Mouse (Mus musculus) cerebellum, adult 11 months (tissue): ENCODE data around the gene Krtap20-2.
"Not testable (repeated sequence)": the region's sequence is repeated elsewhere in the genome, so short reads cannot be mapped to it uniquely, and the experiment has no call there.

ENCODE experiments used
- DNase-seq: peaks from one replicate; pipeline ENCODE4 v3.0.0; 2022

The Krtap20-2 gene

DNA sequence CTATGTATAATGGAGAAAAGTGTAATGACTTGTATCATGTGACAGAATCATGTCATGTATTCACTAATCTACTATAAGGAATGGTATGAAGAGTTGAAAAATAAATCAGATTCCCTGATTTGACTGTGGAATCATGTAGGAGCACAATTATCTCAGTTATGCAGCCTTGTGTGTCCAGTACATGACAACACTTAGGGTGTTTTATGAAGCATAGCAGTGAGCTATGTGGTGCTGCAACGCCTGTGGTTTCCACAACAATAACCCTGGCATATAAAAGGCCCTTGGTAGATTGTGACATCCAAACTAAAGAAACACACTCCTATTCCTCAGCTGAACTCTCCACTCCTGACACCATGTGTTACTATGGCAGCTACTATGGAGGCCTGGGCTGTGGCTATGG lies at the start of gene Krtap20-2:
Gene Krtap20-2, plus strand, starts transcription at position 301 of the 400 bp plus-strand sequence.
- DNase-seq, result no peak

DNA sequence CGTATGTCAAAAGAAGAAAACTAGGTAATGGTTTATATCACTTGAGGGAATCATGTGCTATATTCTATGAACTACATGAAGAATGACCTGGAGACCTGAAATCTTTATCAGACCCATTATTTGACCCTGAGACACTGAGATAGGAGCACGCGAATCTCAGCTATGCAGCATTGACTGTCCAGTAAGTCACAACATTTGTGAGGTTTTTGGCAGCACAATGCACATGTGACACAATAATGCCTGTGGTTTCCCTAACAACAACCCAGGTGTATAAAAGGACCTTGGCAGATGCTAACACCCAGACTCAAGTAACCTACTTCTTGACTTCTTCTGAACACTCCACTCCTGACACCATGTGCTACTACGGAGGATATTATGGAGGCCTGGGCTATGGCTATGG lies 48.0 kb upstream of the Krtap20-2 start, which contains the start of gene Gm9789:
Gene Gm9789, plus strand, starts transcription at position 301 of the 400 bp plus-strand sequence.
- no peak for DNase-seq

DNA sequence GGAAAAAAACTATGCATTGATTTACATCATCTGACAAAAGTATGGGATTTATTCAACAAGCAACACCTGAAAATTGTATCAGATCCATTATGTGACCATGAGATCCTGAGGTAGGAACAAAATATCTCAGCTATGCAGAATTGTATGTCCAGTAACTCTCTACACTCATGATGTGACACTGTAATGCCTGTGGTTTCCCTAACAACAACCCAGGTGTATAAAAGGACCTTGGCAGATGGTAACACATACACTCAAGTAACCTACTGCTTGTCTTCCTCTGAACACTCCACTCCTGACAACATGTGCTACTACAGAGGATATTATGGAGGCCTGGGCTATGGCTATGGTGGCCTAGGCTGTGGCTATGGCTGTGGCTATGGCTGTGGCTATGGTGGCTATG lies 36.5 kb upstream of the Krtap20-2 start, which contains the start of gene Gm7735:
Gene Gm7735, plus strand, starts transcription at position 301 of the 400 bp plus-strand sequence.
- DNase-seq, result not testable (repeated sequence)

DNA sequence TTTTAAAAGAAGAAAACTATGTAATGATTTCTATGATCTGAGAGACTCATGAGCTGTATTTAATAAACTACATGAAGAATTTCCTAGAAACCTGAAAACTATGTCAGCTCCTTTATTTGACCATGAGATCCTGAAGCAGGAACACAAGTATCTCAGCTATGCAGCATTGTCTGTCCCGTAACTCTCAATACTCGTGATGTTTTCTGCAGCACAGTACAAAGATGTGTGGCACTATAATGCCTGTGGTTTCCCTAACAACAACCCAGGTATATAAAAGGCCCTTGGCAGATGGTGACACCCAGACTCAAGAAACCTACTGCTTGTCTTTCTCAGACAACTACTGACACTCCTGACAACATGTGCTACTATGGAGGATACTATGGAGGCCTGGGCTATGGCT lies 31.2 kb upstream of the Krtap20-2 start, which contains the start of gene 1110057P08Rik:
Gene 1110057P08Rik, plus strand, starts transcription at position 301 of the 400 bp plus-strand sequence.
- no peak for DNase-seq

DNA sequence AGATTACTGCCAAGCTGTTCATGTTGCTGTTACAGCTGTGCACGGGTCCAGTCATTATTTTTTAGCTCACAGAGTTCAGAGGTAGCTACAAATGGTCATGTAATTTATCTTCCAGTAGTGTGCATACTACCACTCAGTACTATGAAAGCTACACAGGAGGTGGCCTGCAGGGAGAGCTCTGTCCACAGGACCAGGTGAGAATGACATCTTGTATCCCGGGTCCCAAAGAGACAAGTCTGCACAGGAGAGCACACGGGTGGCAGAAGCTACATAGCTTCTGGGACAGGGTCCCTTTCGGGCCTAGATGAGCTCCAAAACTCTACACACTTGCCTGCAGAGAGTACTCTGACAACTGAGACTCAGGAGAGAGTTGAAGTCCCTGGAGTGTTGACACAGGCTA lies 17.0 kb upstream of the Krtap20-2 start:
- DNase-seq, result no peak
